Mouse (Mus musculus) E14TG2a.4 (cell line): Measurements from ENCODE around the gene Utrn.

Experiments
- H3K27me3 ChIP-seq: 2 replicates; pipeline ENCODE4 v1.6.1; 2014; ENCODE audit warnings: low read length, control low read depth; ENCODE audit not compliant: insufficient read depth
- H3K36me3 ChIP-seq: 2 replicates; pipeline ENCODE4 v1.6.1; 2014; ENCODE audit warnings: low read length, control low read depth; ENCODE audit not compliant: insufficient read depth
- H3K4me1 ChIP-seq: replicated peaks from 2 replicates; pipeline ENCODE4 v1.6.1; 2014; ENCODE audit warnings: low read depth, low read length, control low read depth
- H3K4me3 ChIP-seq: replicated peaks from 2 replicates; pipeline ENCODE4 v1.5.1; 2014; ENCODE audit warnings: mild to moderate bottlenecking, low read length
- H3K9me3 ChIP-seq: 2 replicates; pipeline ENCODE4 v1.6.1; 2014; ENCODE audit warnings: low read length, control low read depth
- CTCF ChIP-seq: conservative IDR thresholded peaks from 2 replicates; pipeline ENCODE4 v1.5.1; 2014; ENCODE audit warnings: low read length
- NANOG ChIP-seq: IDR thresholded peaks from 2 replicates; pipeline ENCODE4 v1.6.1; 2014; ENCODE audit warnings: borderline replicate concordance, low read length, mixed read lengths
- POU5F1 ChIP-seq: IDR thresholded peaks from 2 replicates; pipeline ENCODE4 v1.6.1; 2014; ENCODE audit warnings: low read length, borderline replicate concordance

Utrn gene

GRCm38 (mm10) chr10:12535272-12535671 is 333.9 kb downstream of the Utrn start:
- Histone ChIP-seq H3K36me3 (peaks cover 88% of the 10 kb centered on the region), H3K4me3 (no peak overlapping the region), H3K9me3 (no peaks in the 10 kb centered on the region), H3K4me1 (peaks cover 55% of the 10 kb centered on the region), H3K27me3 (no peaks in the 10 kb centered on the region)
- TF ChIP-seq CTCF (no peak), NANOG (no peak), POU5F1 (no peak)

- no peaks in the 10 kb centered on the region for H3K27me3 ChIP-seq
- H3K36me3 ChIP-seq, result peaks cover 87% of the 10 kb centered on the region
- TF ChIP-seq POU5F1 (no peak), CTCF (no peak), NANOG (no peak)
- no peak overlapping the region for H3K4me3 ChIP-seq
- H3K9me3 ChIP-seq, result no peaks in the 10 kb centered on the region
- peaks cover 53% of the 10 kb centered on the region for H3K4me1 ChIP-seq
These were observed 334.4 kb downstream of the Utrn start for GRCm38 (mm10) chr10:12534801-12535200.

- no peak for TF ChIP-seq POU5F1
- TF ChIP-seq NANOG, result no peak
- no peak for TF ChIP-seq CTCF
- Histone ChIP-seq H3K9me3 (no peaks in the 10 kb centered on the region), H3K36me3 (peaks cover 88% of the 10 kb centered on the region), H3K4me1 (peaks cover 58% of the 10 kb centered on the region), H3K4me3 (no peak overlapping the region), H3K27me3 (no peaks in the 10 kb centered on the region)
These were observed 334.9 kb downstream of the Utrn start for GRCm38 (mm10) chr10:12534301-12534700.

GRCm38 (mm10) chr10:12522078-12522477 is 347.1 kb downstream of the Utrn start:
- no peaks in the 10 kb centered on the region for H3K9me3 ChIP-seq
- no peak overlapping the region for H3K4me3 ChIP-seq
- peaks cover 39% of the 10 kb centered on the region for H3K4me1 ChIP-seq
- TF ChIP-seq CTCF, result no peak
- TF ChIP-seq POU5F1, result no peak
- no peak for TF ChIP-seq NANOG
- H3K27me3 ChIP-seq, result no peaks in the 10 kb centered on the region
- peaks cover 81% of the 10 kb centered on the region for H3K36me3 ChIP-seq

GRCm38 (mm10) chr10:12518162-12518561 is 351.0 kb downstream of the Utrn start:
- Histone ChIP-seq H3K4me1 (peaks cover 29% of the 10 kb centered on the region), H3K27me3 (no peaks in the 10 kb centered on the region), H3K4me3 (no peak overlapping the region), H3K36me3 (peaks cover 86% of the 10 kb centered on the region), H3K9me3 (no peaks in the 10 kb centered on the region)
- TF ChIP-seq CTCF, result no peak

GRCm38 (mm10) chr10:12505568-12505967 is 363.6 kb downstream of the Utrn start:
- TF ChIP-seq POU5F1, result no peak
- TF ChIP-seq NANOG, result no peak
- peaks cover 95% of the 10 kb centered on the region for H3K36me3 ChIP-seq
- H3K4me1 ChIP-seq, result peaks cover 49% of the 10 kb centered on the region
- H3K27me3 ChIP-seq, result no peaks in the 10 kb centered on the region
- H3K4me3 ChIP-seq, result no peak overlapping the region
- H3K9me3 ChIP-seq, result no peaks in the 10 kb centered on the region

GRCm38 (mm10) chr10:12500489-12500888 is 368.7 kb downstream of the Utrn start:
- Histone ChIP-seq H3K4me3 (no peak overlapping the region), H3K36me3 (peaks cover 92% of the 10 kb centered on the region), H3K27me3 (no peaks in the 10 kb centered on the region), H3K4me1 (peaks cover 26% of the 10 kb centered on the region), H3K9me3 (no peaks in the 10 kb centered on the region)
- TF ChIP-seq CTCF, result no peak
- no peak for TF ChIP-seq POU5F1
- no peak for TF ChIP-seq NANOG

GRCm38 (mm10) chr10:12497555-12497954 is 371.6 kb downstream of the Utrn start:
- no peaks in the 10 kb centered on the region for H3K27me3 ChIP-seq
- H3K4me1 ChIP-seq, result peaks cover 14% of the 10 kb centered on the region; the same call in 1 of the 2 replicates
- TF ChIP-seq POU5F1 (no peak), NANOG (no peak), CTCF (no peak)
- H3K4me3 ChIP-seq, result no peak overlapping the region
- no peaks in the 10 kb centered on the region for H3K9me3 ChIP-seq
- H3K36me3 ChIP-seq, result peaks cover 95% of the 10 kb centered on the region

- H3K27me3 ChIP-seq, result no peaks in the 10 kb centered on the region
- peaks cover 86% of the 10 kb centered on the region for H3K36me3 ChIP-seq
- H3K9me3 ChIP-seq, result no peaks in the 10 kb centered on the region
- peak overlapping the region; percentile 17; the same call in 1 of the 2 replicates for H3K4me3 ChIP-seq
- peaks cover 55% of the 10 kb centered on the region for H3K4me1 ChIP-seq
- TF ChIP-seq CTCF, result no peak
- TF ChIP-seq NANOG, result peak; percentile 27; the same call in 1 of the 2 replicates
- TF ChIP-seq POU5F1, result no peak
These were observed 379.5 kb downstream of the Utrn start for GRCm38 (mm10) chr10:12489551-12490177.
